Mouse (Mus musculus): ENCODE data around the gene Kidins220.
A peak's percentile ranks its signal among the peaks of the same experiment; 100 is the strongest.

The Kidins220 gene

GRCm38 (mm10) chr12:25026308-25026707 lies 51.6 kb downstream of the Kidins220 start:
- no peak for DNase-seq (ENCODE audit: low spot score)

GRCm38 (mm10) chr12:25027416-25027815 lies 52.7 kb downstream of the Kidins220 start:
- DNase-seq (ENCODE audit: low spot score): peak; percentile 8

DNA sequence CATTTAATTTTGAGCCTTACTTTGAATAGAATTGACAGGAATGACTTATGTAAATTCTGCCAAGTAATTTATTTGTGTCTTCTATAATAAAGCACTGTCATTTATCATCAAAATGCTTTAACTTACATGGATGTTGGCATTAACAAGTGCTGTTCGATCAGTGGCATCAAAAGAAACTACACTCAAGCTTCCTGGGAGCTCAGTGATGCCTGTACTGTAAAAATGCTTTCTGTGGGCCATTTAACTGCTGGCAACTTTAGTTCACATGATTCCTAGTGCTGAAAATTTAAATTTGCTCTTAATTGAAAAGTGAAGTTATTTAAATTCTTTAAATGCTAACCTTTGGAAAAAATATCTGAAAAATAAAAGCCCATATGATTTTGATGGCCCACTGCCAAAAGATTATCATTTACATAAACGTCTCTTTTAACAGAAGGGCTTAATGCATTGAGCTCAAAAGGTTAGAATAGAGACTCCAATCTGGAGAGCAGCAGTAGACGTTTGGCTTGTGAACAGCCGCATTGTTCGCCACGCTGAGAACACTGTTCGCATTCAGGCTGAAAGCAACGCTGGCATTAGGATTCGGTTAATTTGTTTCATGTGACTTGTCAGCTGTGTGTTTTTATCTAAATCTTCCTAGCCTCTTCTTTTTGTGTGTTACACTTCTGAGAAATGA lies 59.1 kb downstream of the Kidins220 start:
- DNase-seq (ENCODE audit: low spot score): no peak

GRCm38 (mm10) chr12:25034338-25034953 lies 59.7 kb downstream of the Kidins220 start:
- no peak for DNase-seq (ENCODE audit: low spot score)

DNA sequence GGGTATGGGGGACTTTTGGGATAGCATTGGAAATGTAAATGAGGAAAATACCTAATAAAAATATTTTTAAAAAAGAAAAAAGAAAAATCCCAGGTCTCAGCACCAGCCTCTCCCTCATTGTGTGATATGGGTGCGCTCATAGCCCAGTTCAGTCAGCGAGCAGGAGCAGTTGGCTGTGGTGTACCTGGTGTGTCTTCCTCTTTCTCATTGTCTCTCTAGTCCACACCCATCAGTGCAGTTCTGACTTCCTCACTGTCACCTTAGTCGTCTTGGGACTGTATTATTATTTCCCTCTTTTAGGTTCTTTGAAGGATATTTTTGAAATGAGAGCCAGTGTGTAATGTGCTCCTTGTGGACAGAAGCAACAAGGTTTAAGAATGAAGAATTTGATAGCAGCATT lies 61.3 kb downstream of the Kidins220 start:
- no peak for DNase-seq (ENCODE audit: low spot score)

DNA sequence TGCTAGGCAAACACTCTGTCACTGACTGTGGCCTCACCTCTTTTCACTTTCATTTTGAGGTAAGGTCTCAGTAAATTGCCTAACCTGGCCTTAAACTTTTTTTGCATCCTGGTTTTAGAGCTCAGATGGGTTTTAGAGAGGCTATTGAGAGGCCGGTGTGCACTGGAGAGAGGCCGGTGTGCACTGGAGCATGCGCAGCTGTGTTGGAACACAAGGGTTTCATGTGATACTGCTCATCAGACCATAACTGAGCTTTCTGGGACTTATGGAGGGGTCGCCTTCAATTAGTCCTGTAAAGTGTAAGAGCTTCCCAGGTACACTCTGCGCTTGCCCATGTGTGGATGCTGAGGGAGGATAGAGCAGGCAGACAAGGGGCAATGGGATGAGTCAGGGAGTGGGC lies 62.5 kb downstream of the Kidins220 start:
- no peak for DNase-seq (ENCODE audit: low spot score)

- DNase-seq (ENCODE audit: low spot score): no peak
Measured at GRCm38 (mm10) chr12:25037681-25038472, 63.2 kb downstream of the Kidins220 start.

GRCm38 (mm10) chr12:25044056-25044455 lies 69.3 kb downstream of the Kidins220 start:
- no peak for DNase-seq (ENCODE audit: low spot score)

DNA sequence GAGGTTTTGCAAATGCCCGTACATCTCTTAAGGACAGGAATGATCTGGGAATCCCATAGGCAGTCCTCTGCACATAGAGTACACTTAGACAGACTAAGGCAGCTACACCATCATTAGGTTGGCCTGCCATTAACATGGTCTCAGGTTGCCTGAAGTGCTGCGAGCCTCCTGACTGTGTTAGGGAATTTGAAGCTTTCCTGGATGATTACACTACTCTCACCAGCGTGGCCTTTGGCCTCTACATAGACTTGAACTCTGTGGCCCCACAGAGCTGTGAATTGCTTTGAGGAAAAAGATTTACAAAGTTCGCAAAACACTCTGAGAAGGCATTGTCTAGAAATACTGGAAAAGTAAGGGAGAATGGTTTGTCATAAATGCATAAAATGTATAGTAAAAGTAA lies 69.9 kb downstream of the Kidins220 start:
- no peak for DNase-seq (ENCODE audit: low spot score)

DNA sequence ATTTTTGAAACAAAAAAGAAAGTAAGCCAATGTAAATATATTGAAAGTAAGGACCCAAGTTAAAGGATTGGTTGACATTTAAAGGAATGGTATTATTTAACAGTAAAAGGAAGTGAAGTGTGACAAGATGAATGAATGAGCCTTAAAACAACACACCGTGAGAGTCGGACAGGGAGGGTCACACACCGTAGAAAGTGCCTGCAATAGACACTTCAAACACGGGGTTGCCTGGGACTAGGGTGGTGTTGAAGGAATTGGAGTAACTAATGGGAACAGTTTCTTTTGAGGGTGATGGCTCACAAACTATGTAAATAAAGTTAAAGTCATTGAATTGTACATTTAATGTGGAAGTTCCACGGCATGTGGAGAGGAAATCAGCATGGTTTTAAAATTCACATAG lies 74.5 kb downstream of the Kidins220 start:
- DNase-seq (ENCODE audit: low spot score): no peak

DNA sequence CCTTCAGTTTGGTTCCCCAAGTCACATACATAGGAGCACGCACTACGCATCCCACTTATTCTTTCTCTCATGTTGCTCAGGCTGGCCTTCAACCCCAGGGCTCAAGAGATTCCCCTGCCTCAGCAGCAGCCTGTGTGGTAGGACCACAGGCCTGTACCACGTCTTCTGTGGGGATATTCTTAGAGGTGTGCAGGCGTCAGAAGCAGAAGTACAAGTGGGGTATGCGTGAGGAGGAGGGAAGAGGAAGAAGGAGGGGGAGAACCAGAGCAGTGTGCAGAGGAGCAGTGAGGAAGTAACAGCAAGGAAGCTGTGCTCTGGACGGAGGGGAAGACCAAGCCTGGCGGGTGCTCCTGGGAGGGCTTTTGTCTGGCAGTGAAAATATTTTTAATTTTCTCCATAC lies 79.8 kb downstream of the Kidins220 start:
- DNase-seq (ENCODE audit: low spot score): no peak

DNA sequence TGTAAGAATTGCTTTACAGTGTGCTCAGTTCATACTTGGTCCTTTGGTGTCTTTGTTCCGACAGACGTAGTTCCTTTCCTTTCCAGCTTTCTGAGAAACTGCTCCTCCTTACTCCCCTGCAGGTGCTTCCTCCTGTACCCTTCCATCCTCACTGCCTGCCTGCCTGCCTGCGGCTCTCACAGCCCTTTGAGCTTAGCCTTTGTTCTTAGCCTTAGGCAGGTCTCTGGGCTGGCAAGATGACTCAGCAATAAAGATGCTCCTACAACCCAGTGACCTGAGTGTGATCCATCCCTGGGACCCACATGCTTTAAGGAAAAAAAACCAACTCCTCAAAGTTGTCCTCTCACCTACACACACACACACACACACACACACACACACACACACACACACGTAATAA lies 80.2 kb downstream of the Kidins220 start:
- no peak for DNase-seq (ENCODE audit: low spot score)

GRCm38 (mm10) chr12:25059487-25060200 lies 84.9 kb downstream of the Kidins220 start:
- no peak for DNase-seq (ENCODE audit: low spot score)

DNA sequence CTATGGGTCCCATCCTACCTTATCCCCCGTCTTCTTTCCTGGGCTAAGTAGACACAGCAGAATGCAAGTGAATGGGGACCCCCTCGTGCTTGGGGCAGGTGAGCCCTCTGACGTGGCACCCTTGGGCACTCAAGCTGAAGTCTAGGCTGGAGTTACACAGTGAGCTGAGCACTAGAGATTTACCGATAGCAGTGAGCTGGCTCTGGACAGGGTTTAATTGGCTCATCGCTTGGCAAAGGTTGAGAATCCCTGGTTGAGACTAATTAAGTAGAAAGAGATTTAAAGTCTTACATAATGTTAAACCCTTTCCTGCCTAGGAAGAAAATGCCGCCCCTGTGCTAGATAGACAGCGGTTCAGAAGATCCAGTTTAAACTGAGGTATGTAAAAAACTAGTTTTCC lies 86.2 kb downstream of the Kidins220 start:
- no peak for DNase-seq (ENCODE audit: low spot score)

- DNase-seq (ENCODE audit: low spot score): no peak
Measured at GRCm38 (mm10) chr12:25062264-25062663, 87.5 kb downstream of the Kidins220 start.

DNA sequence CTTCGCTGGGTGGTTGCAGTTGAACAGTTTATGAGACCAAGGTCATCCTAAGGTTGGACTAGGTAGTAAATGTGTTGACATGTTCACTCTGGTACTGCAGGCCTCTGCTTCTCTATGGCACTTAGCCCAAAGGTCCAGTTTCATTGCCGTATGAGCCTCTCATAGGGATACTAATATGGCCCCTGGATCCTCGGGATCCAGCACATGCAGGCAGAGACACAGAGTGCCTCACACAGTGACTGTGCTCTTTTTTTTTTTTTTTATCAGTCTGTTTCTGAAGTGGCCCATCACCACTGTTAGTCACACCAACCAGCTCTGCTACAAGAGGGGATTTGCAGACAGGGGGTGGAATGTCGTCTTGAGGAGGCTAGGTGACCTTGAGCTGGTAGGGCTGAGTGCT lies 98.6 kb downstream of the Kidins220 start:
- DNase-seq (ENCODE audit: low spot score): no peak

DNA sequence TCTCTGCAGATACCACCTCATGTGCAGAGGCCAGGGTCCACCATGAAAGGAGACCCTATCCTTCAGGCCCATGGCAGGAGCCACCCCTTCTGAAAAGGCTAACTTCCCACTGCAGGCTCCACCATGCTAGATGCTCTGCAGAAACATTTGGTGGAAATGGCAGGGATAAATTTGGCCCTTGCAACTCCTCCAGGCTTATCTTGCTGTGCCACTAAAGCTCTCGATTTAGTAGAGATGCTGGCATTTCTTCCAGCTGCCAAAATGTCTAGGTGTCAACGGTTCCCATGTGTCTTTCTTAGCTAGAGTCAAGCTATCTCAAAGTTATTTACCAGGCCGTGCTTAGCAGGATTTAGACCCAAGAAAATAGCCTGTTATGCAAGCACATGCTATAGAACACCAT lies 99.6 kb downstream of the Kidins220 start:
- DNase-seq (ENCODE audit: low spot score): no peak

DNA sequence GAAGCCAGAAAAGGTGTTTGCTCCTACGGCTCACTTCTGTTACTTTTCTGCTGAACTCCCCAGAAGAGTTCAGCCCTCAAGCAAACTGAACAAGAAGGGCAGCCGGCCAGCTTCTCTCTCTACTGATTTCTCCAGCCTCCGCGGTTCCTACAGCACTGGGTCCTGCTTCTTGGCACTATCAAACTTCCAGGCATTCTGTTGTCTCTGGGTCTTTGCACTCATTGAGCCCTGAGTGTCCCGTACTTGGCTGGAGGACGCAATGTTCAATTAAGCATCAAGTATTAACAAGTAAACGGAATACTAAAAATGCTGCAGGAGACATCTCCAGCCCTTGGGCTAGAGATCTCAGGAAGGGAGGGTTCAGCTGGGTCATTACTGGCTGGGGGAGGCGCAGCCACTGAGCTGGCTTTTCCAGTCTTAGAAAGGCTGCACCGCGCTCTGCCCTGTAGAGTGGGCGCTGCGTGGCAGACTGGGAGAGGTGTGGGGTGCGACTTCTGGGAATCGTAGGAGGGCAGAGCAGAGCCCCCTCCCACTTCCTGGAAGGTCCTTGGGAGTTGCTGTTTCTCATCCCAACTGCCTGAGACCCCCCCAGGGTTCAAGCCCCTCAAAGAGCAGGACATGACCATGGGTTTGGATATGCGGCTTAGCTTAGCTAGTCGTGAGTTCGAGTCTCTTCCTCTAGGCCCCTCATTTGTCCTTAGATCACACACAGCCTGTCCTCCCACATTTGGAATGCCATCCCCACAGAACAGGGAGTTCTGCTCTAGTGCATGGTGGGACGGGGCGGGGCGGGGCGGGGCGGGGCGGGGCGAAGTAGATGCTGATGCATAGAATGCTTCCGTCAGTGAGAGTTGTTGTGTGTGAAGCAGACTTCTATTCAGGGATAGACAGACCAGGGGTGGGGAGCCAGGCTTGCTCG lies 108.8 kb downstream of the Kidins220 start:
- DNase-seq (ENCODE audit: low spot score): no peak

DNA sequence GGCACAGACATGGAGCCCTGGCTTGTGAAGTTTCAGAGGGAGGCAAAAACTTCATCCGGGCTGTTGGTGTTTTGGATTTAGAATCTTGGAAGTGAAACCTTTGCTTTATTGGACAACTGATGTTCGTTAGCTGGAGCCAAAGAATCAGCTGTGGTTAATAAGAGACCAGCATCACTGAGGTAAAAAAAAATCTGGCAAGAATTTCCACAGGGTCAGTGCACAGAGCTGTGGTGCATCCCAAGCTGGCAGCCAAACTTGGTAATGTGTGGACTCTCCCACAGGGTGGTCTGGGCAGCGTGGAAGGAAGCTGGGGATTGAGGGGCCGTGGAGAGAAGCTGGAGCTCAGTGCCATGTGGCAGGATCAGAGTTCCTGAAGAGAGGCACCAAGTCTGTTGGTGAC lies 112.2 kb downstream of the Kidins220 start:
- no peak for DNase-seq (ENCODE audit: low spot score)

DNA sequence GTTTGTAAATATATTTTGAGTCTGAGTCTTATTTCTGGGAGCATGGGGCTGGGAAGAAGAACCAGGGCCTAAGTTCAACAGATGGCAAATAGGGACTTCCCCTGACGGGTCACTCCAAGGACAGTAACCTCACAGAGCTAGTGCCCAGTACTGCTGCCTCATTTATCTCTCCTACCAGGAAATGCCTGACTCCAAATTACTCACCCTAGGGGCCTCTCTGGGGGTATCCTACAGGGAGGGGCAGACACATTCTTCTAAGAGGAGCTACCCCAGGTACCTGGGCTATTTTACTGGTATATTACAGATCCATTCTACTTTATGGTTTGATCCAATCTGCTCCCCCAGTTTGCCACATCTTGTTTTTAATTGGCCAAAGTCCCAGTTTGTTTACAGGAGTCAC lies 114.7 kb downstream of the Kidins220 start:
- no peak for DNase-seq (ENCODE audit: low spot score)

DNA sequence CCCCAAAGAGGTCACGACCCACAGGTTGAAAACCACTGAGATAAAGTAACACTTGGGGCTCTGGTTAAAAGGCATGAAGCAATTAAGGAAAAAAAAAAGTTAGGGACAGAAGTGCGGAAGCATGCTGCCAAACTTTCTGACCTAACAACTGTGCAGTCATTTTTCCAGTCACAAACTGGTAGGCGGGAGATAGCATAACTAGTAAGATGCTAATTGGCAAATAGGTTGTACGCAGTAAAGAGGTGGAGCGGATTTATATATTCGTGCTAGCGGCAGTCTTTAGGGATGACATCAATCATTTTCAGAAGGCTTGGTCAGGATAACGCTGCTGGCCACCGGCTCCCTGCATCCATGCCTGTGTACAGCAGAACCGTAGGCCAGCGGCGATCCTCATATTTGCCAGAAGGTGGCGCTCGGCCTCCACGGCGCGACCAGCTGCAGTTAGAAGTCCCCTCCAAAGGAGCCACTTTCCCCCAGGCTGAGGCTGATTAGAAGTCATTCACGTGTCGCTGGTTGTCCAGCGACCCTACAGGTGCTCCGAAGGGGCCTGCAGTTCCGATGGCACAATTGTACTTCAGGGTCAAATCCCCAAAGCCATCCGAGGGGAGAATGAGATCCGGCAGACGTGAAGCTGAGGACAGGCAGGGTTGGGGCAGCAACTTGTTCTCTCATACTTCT lies 117.4 kb downstream of the Kidins220 start:
- peak; percentile 73 for DNase-seq (ENCODE audit: low spot score)

Data from ovary, adult 18-20 months (tissue).